Mouse (Mus musculus) heart, embryonic 13.5 days (tissue): Measurements from ENCODE around the gene Spata25. TPM values are rescaled to one million over a fixed set of nuclear protein-coding genes. Genes with fewer than 3 reads are reported as not detected.

Experiments used
- ATAC-seq: fragments of 200-750 bp; cut with Nextera tagmentation; 2 replicates; pipeline ENCODE4 v1.8.0; 2017; ENCODE audit warnings: moderate TSS enrichment; ENCODE audit not compliant: insufficient number of reproducible peaks, low FRiP score, low TSS enrichment; ENCODE audit errors: extremely low read depth
- H3K27ac ChIP-seq: fragments of 300-500 bp; sonication (generic); replicated peaks from 2 replicates; pipeline ENCODE4 v1.5.1; 2015; ENCODE audit warnings: moderate library complexity, mild to moderate bottlenecking, inconsistent platforms
- H3K27me3 ChIP-seq: fragments of 300-500 bp; sonication (generic); replicated peaks from 2 replicates; pipeline ENCODE4 v1.6.1; 2015; ENCODE audit warnings: mild to moderate bottlenecking, inconsistent platforms
- H3K36me3 ChIP-seq: fragments of 300-500 bp; sonication (generic); 2 replicates; pipeline ENCODE4 v1.6.1; 2015; ENCODE audit warnings: mild to moderate bottlenecking, inconsistent platforms
- H3K4me1 ChIP-seq: fragments of 300-500 bp; sonication (generic); 2 replicates; pipeline ENCODE4 v1.6.1; 2015; ENCODE audit warnings: inconsistent platforms
- H3K4me2 ChIP-seq: fragments of 300-500 bp; sonication (generic); 2 replicates; pipeline ENCODE4 v1.6.1; 2015; ENCODE audit warnings: inconsistent platforms, mild to moderate bottlenecking, moderate library complexity
- H3K4me3 ChIP-seq: fragments of 300-500 bp; sonication (generic); 2 replicates; pipeline ENCODE4 v1.5.1; 2015; ENCODE audit warnings: moderate library complexity, mild to moderate bottlenecking, inconsistent platforms
- H3K9ac ChIP-seq: fragments of 300-500 bp; sonication (generic); 2 replicates; pipeline ENCODE4 v1.6.1; 2015; ENCODE audit warnings: inconsistent platforms, mild to moderate bottlenecking, moderate library complexity
- H3K9me3 ChIP-seq: fragments of 300-500 bp; sonication (generic); 2 replicates; pipeline ENCODE4 v1.6.1; 2016; ENCODE audit warnings: inconsistent platforms
- WGBS: fragments of 180-500 bp; shearing (Covaris S2); methylation state at CpG from one replicate; pipeline ENCODE4 v1.1.7; 2015; ENCODE audit warnings: mixed read lengths; 5-methylcytosine and 5-hydroxymethylcytosine counted together
- polyA plus RNA-seq: library from polyadenylated mRNA; unstranded; fragments of >200 nt; fragmentation: Nextera tagmentation; extraction: Ambion mirVana; gene quantifications from 2 replicates; pipeline ENCODE4 v1.2.1, GENCODE M21; 2015

The Spata25 gene
- polyA plus RNA-seq, 1 experiment from 2014 or later, result not detected

GRCm38 (mm10) chr2:164777246-164778014 is 50.9 kb downstream of the Spata25 start:
- no peak for ATAC-seq
- H3K4me3 ChIP-seq, result no peak overlapping the region
- peaks cover 22% of the 10 kb centered on the region for H3K27me3 ChIP-seq
- no peak overlapping the region for H3K9ac ChIP-seq
- peaks cover 11% of the 10 kb centered on the region for H3K36me3 ChIP-seq
- H3K9me3 ChIP-seq, result no peaks in the 10 kb centered on the region
- 72% methylated on average over 30 of the region's 30 CpGs for whole genome bisulfite sequencing
- H3K4me1 ChIP-seq, result peaks cover 4% of the 10 kb centered on the region; the same call in 1 of the 2 replicates
- no peak overlapping the region for H3K4me2 ChIP-seq
- H3K27ac ChIP-seq, result no peak overlapping the region

GRCm38 (mm10) chr2:164776801-164777200 is 51.5 kb downstream of the Spata25 start:
- H3K9me3 ChIP-seq, result no peaks in the 10 kb centered on the region
- no peak overlapping the region for H3K4me2 ChIP-seq
- H3K9ac ChIP-seq, result no peak overlapping the region
- no peak overlapping the region for H3K4me3 ChIP-seq
- 58% methylated on average over 17 of the region's 17 CpGs for WGBS
- H3K27ac ChIP-seq, result no peak overlapping the region
- ATAC-seq, result no peak
- peaks cover 22% of the 10 kb centered on the region for H3K27me3 ChIP-seq
- peaks cover 18% of the 10 kb centered on the region for H3K36me3 ChIP-seq
- peaks cover 10% of the 10 kb centered on the region for H3K4me1 ChIP-seq

Other genes starting within 250 kb of the Spata25 start
- gene Wfdc6a, start 243.1 kb downstream of the Spata25 start, polyA plus RNA-seq, result 0.44 TPM in 1 of 2 replicates, not detected in the other
- not detected in 2 replicates for gene Eppin, start 234.9 kb downstream of the Spata25 start, polyA plus RNA-seq
- gene Wfdc6b, start 215.0 kb downstream of the Spata25 start, polyA plus RNA-seq, result not detected in 2 replicates
- not detected in 2 replicates for gene Wfdc8, start 214.9 kb downstream of the Spata25 start, polyA plus RNA-seq
- not detected in 2 replicates for gene Wfdc16, start 189.7 kb downstream of the Spata25 start, polyA plus RNA-seq
- gene Wfdc10, start 172.5 kb downstream of the Spata25 start, polyA plus RNA-seq, result not detected in 2 replicates
- gene Wfdc9, start 172.0 kb downstream of the Spata25 start, polyA plus RNA-seq, result not detected in 2 replicates
- not detected in 2 replicates for gene Wfdc11, start 154.4 kb downstream of the Spata25 start, polyA plus RNA-seq
- gene Wfdc13, start 143.4 kb downstream of the Spata25 start, polyA plus RNA-seq, result not detected in 2 replicates
- not detected in 2 replicates for gene Spint4, start 130.0 kb downstream of the Spata25 start, polyA plus RNA-seq
- gene Spint5, start 113.2 kb downstream of the Spata25 start, polyA plus RNA-seq, result not detected in 2 replicates
- 0.27 and 0.28 TPM in 2 replicates for gene Wfdc3, start 82.6 kb downstream of the Spata25 start, polyA plus RNA-seq
- 55.0 and 56.9 TPM in 2 replicates for gene Dnttip1, start 82.6 kb downstream of the Spata25 start, polyA plus RNA-seq
- gene Ube2c, start 58.6 kb downstream of the Spata25 start, polyA plus RNA-seq, result 434 and 464 TPM in 2 replicates
- gene Tnnc2, start 48.6 kb downstream of the Spata25 start, polyA plus RNA-seq, result 1.0 and 3.8 TPM in 2 replicates
- 26.7 and 31.8 TPM in 2 replicates for gene Snx21, start 42.7 kb downstream of the Spata25 start, polyA plus RNA-seq
- gene Acot8, start 23.7 kb downstream of the Spata25 start, polyA plus RNA-seq, result 12.0 and 18.0 TPM in 2 replicates
- gene Zswim3, start 23.4 kb downstream of the Spata25 start, polyA plus RNA-seq, result 5.0 and 5.4 TPM in 2 replicates
- gene Zswim1, start 5.9 kb downstream of the Spata25 start, polyA plus RNA-seq, result 8.7 and 9.0 TPM in 2 replicates
- gene Ctsa, start 4.3 kb upstream of the Spata25 start, polyA plus RNA-seq, result 171 and 180 TPM in 2 replicates
- 44.5 and 46.7 TPM in 2 replicates for gene Neurl2, start 4.9 kb upstream of the Spata25 start, polyA plus RNA-seq
- gene Pltp, start 29.2 kb upstream of the Spata25 start, polyA plus RNA-seq, result 11.8 and 14.9 TPM in 2 replicates
- gene Pcif1, start 50.8 kb upstream of the Spata25 start, polyA plus RNA-seq, result 56.0 and 63.1 TPM in 2 replicates
- gene Zfp335, start 83.2 kb upstream of the Spata25 start, polyA plus RNA-seq, result 8.8 and 9.2 TPM in 2 replicates
- 0.33 and 0.36 TPM in 2 replicates for gene Mmp9, start 112.2 kb upstream of the Spata25 start, polyA plus RNA-seq
- 0.42 and 0.56 TPM in 2 replicates for gene Slc12a5, start 132.3 kb upstream of the Spata25 start, polyA plus RNA-seq
- gene Ncoa5, start 206.3 kb upstream of the Spata25 start, polyA plus RNA-seq, result 40.0 and 42.2 TPM in 2 replicates
- 7.6 and 8.5 TPM in 2 replicates for gene Cd40, start 227.1 kb upstream of the Spata25 start, polyA plus RNA-seq